Mouse (Mus musculus): ENCODE measurements around the gene Ap2a1. TPM values are rescaled to one million over a fixed set of nuclear protein-coding genes. Genes with fewer than 3 reads are reported as not detected.
A peak's percentile ranks its signal among the peaks of the same experiment; 100 is the strongest.

The Ap2a1 gene
- polyA plus RNA-seq, 1 experiment from 2014 or later = 69.5 TPM

DNA sequence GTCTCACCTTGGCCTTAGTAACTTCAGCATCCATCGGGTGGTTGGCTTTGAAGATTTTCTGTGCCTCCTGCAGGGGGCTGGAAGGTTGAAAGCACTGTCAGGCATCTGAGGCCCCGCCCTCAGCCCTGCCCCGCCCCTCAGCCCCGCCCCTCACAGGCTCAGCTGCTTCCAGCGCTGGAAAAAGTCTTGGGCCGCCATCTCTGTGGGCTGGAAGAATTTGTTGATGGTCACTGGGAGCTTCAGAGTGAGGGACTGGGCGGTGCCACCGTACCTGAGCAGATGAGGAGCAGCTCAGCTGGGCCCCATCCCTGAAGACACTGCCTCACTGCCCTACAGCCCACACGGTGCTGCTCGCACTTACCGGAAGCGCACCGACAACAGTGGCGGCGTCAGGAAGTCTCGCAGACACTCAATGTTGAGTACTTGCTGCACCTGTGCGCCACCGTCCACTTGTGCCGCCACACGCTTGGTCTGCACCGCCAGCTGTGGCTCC, 28.0 kb downstream of the Ap2a1 start:
- H3K9me3 ChIP-seq = no peaks in the 10 kb centered on the region
- H3K27me3 ChIP-seq (ENCODE audit: poor library complexity, severe bottlenecking) = no peaks in the 10 kb centered on the region
- H3K4me3 ChIP-seq = peak overlapping the region; percentile 47
- H3K4me1 ChIP-seq = peaks cover 55% of the 10 kb centered on the region
- DNase-seq (ENCODE audit: extremely low spot score, low spot score) = peak; percentile 77
- peak overlapping the region; percentile 77 for H3K27ac ChIP-seq
- 14% methylated on average over 21 of the region's 21 CpGs for WGBS
- H3K36me3 ChIP-seq (replicated peaks) = peaks cover 88% of the 10 kb centered on the region

DNA sequence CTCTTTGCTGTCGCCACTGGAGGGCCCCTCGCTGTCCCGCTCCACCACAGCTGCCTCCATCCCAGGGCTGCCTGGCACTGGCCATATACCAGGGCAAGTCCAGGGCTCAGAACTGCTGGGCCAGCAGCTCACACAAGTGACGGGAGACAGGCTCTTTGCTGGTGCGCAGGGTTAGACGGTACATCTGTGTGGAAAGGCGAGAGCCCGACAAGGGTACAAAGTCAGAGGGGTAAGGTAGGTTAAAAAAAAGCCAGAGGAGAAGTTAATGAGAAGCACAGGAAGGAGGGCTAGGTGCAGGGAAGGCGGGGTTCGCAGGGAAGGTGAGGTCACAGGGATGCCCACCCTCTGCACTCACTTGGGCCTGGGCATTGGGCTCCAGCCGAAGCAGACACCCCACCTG, 28.7 kb downstream of the Ap2a1 start:
- no peaks in the 10 kb centered on the region for H3K9me3 ChIP-seq
- WGBS = 91% methylated on average over 11 of the region's 11 CpGs
- peaks cover 58% of the 10 kb centered on the region for H3K4me1 ChIP-seq
- H3K27ac ChIP-seq = peak overlapping the region; percentile 77
- no peak for DNase-seq (ENCODE audit: extremely low spot score, low spot score)
- H3K4me3 ChIP-seq = peak overlapping the region; percentile 47; the same call in 1 of the 2 replicates
- no peaks in the 10 kb centered on the region for H3K27me3 ChIP-seq (ENCODE audit: poor library complexity, severe bottlenecking)
- peaks cover 81% of the 10 kb centered on the region for H3K36me3 ChIP-seq (replicated peaks)

DNA sequence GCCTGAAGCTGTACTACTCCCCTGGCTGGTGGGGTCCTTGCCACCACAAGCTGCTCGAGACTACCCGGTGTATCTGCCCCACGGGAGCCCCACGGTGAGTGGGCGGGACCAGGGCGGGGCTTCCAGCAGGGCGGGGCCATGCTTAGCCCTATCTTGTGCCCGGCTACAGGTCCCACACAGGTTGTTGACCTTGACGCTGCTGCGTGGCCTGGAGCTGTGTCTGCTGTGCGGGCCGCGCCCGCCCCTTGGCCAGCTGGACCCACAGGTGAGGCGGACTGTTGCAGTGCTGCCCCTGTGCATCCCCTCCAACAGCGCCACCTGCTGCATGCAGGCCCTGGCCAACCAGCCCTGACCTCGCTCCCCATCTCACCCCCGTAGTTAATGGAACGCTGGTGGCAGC, 30.7 kb downstream of the Ap2a1 start:
- Histone ChIP-seq H3K4me1 (peaks cover 77% of the 10 kb centered on the region), H3K27ac (peak overlapping the region; percentile 54), H3K36me3 (replicated peaks) (peaks cover 61% of the 10 kb centered on the region), H3K9me3 (no peaks in the 10 kb centered on the region), H3K27me3 (ENCODE audit: poor library complexity, severe bottlenecking) (no peaks in the 10 kb centered on the region), H3K4me3 (peak overlapping the region; percentile 25)
- DNase-seq (ENCODE audit: extremely low spot score, low spot score) = no peak
- 32% methylated on average over 19 of the region's 19 CpGs for WGBS

DNA sequence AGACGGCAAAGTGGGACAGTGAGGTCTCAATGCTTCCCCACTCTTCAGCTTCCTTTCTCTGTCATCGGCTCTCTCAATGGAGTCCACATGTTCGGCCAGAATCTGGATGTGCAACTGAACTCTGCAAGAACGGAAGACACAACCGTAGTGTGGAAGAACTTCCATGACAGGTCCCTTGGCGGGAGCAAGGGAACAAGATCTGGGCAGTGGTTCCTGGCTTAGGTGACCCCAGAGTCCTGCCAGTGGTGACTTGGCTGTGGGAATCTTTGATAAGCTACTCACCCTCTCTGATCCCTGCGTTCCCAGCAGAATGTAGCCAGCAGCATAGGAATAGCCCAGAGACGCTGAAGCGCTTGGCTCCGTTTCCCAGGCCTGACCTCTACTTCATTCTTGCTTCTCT, 32.8 kb downstream of the Ap2a1 start:
- 43% methylated on average over 10 of the region's 10 CpGs for WGBS
- H3K27me3 ChIP-seq (ENCODE audit: poor library complexity, severe bottlenecking) = no peaks in the 10 kb centered on the region
- peaks cover 78% of the 10 kb centered on the region for H3K4me1 ChIP-seq
- H3K4me3 ChIP-seq = peak overlapping the region; percentile 74
- peaks cover 40% of the 10 kb centered on the region for H3K36me3 ChIP-seq (replicated peaks)
- H3K27ac ChIP-seq = peak overlapping the region; percentile 98
- H3K9me3 ChIP-seq = no peaks in the 10 kb centered on the region
- peak; percentile 33 for DNase-seq (ENCODE audit: extremely low spot score, low spot score)

DNA sequence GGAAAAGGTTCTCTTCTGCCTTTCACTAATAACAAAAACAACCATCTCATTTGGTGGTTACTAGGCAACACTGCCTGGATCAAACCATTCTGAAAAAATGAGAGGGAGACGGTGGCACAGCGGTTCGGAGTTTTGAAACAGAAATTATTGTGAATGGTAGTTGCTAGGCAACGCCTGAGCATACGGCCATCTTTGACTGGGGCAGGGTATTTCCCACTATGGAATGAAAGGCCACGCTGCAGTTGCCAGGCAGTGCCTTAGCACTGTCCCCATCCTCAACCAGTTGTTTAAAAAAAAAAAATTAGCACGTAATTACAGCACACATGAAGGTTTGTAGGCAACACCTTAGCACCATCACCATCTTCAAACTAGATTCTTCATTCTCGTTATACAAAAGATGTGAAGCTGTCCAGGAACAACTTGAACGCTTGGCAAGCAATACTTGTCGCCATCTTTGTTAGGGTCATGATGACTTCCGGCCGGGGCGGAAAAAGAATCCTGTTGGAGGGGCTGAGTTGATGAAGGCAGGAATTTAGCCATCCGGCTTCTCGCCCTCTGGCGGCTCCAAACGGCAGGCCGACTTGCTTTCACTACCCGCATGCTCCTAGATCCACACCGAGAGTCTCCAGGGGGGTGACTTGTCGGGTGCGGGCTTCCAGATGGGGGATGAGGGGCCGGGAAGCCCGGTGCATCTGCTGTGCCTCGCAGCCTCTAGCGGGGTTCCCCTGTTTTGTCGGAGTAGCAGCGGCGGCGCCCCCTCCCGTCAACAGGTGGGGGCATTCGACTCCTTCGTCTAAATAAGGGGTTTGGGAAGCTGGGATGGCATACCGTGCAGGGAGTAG, 33.5 kb downstream of the Ap2a1 start, which contains the start of gene Fuz:
Gene Fuz (plus strand): TSS at position 487 of the 842 bp plus-strand sequence.
- Histone ChIP-seq H3K27ac (peak within 1 kb of the TSS; percentile 98), H3K4me3 (peak within 1 kb of the TSS; percentile 74), H3K9me3 (no peaks in the 10 kb centered on the region), H3K27me3 (ENCODE audit: poor library complexity, severe bottlenecking) (no peaks in the 10 kb centered on the region), H3K4me1 (peaks cover 78% of the 10 kb centered on the region), H3K36me3 (replicated peaks) (peaks cover 38% of the 10 kb centered on the region)
- DNase-seq (ENCODE audit: extremely low spot score, low spot score) = peak; percentile 94
- under 1% methylated on average over 34 of the region's 34 CpGs for WGBS

DNA sequence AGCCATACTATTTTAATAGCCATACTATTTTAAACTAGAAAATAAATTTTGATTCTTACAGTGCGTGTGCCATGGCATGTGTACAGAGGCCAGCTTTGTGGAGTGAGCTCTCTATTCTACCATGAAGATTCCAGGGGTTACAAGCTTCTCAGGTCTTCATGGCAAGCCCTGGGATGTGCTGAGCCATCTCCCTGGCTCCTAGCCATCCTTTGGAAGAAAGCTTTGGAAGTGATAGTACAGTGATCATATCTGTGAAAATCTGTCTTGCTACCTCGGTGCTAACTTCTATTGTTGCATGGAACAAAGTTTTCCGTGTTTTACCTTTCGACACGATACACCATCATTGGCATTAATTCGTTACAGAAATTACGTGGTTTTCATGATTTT, 34.1 kb downstream of the Ap2a1 start:
- Histone ChIP-seq H3K27ac (peak overlapping the region; percentile 98), H3K9me3 (no peaks in the 10 kb centered on the region), H3K27me3 (ENCODE audit: poor library complexity, severe bottlenecking) (no peaks in the 10 kb centered on the region), H3K4me1 (peaks cover 78% of the 10 kb centered on the region), H3K36me3 (replicated peaks) (peaks cover 38% of the 10 kb centered on the region), H3K4me3 (peak overlapping the region; percentile 74)
- no peak for DNase-seq (ENCODE audit: extremely low spot score, low spot score)
- WGBS = 61% methylated on average over 7 of the region's 7 CpGs

DNA sequence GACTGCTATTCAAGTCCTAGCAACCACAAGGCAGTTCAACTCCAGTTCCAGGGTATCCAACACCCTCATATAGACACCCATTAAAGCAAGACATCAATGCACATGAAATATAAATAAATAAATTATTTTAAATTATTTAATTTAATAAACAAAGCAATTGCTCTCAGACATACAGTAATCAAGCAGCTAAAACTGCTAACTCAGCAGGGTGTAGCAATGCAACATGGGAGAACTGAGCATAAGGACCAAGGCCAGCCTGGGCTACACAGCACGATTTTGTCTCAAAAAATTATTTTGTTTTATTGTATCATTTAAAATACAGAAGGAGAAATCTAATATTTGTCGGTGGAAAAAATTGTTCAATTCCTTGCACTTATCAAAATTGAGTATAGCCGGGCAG, 35.1 kb downstream of the Ap2a1 start:
- 90% methylated on average over 3 of the region's 3 CpGs for WGBS
- H3K4me3 ChIP-seq = no peak overlapping the region
- peaks cover 73% of the 10 kb centered on the region for H3K4me1 ChIP-seq
- H3K9me3 ChIP-seq = no peaks in the 10 kb centered on the region
- H3K27me3 ChIP-seq (ENCODE audit: poor library complexity, severe bottlenecking) = no peaks in the 10 kb centered on the region
- no peak for DNase-seq (ENCODE audit: extremely low spot score, low spot score)
- peak overlapping the region; percentile 98 for H3K27ac ChIP-seq
- peaks cover 36% of the 10 kb centered on the region for H3K36me3 ChIP-seq (replicated peaks)

DNA sequence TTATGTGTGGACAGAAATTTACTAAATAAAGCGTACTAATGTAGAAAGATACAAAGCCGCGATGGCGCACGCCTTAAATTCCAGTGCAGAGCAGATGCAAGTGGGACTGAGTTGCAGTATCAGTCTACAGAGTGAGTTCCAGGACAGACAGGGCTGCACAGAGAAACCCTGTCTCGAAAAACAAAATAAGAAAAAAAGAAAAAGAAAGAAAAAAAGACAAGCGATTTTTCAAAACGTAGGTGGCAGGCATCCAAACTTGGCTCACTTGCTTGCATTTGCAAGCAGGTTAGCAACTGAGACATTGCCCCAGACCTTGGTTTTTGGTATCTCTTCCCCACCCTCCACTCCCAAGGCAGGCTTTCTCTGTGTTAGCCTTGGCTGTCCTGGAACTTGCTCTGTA, 36.1 kb downstream of the Ap2a1 start:
- DNase-seq (ENCODE audit: extremely low spot score, low spot score) = peak; percentile 49
- H3K4me1 ChIP-seq = peaks cover 63% of the 10 kb centered on the region
- H3K27me3 ChIP-seq (ENCODE audit: poor library complexity, severe bottlenecking) = no peaks in the 10 kb centered on the region
- H3K36me3 ChIP-seq (replicated peaks) = peaks cover 37% of the 10 kb centered on the region
- peak overlapping the region; percentile 94 for H3K4me3 ChIP-seq
- no peaks in the 10 kb centered on the region for H3K9me3 ChIP-seq
- H3K27ac ChIP-seq = peak overlapping the region; percentile 98
- WGBS = 26% methylated on average over 8 of the region's 8 CpGs

DNA sequence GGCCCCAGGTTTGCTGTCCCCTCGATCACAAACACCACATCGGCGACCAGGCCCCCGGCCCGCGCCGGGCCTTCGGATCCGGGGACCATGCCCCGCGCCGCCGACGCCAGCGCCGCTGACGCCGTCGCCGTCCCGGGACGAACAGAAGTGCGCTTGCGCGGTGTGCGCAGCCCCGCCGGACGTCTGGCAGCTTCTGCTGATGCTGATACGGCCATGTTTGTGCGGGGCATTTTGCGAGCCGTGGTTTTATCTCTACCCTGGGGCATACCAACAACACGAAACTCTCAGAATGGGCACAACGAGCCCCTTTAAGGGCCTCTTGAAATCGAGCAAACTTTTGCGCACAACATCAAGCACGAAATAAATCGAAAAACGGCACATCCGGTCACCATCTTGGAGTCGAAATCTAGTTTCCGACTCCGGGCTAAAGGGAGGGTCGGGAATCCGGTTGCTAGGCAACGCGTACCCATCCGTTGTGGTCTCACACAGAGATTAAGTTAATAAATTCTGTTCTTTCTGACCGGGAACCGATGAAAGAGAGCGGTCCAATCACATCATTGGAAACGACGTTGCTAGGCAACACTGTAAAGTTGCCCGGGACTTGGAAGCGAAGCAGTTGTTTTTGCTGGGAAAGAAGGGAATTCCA, 36.9 kb downstream of the Ap2a1 start, which contains the start of gene Med25:
Gene Med25 (minus strand): TSS at position 437 of the 646 bp plus-strand sequence.
- Histone ChIP-seq H3K4me1 (peaks cover 57% of the 10 kb centered on the region), H3K27ac (peak within 1 kb of the TSS; percentile 98), H3K9me3 (no peaks in the 10 kb centered on the region), H3K27me3 (ENCODE audit: poor library complexity, severe bottlenecking) (no peaks in the 10 kb centered on the region), H3K36me3 (replicated peaks) (peaks cover 38% of the 10 kb centered on the region), H3K4me3 (peak within 1 kb of the TSS; percentile 94)
- peak; percentile 97 for DNase-seq (ENCODE audit: extremely low spot score, low spot score)
- WGBS = under 1% methylated on average over 56 of the region's 56 CpGs

DNA sequence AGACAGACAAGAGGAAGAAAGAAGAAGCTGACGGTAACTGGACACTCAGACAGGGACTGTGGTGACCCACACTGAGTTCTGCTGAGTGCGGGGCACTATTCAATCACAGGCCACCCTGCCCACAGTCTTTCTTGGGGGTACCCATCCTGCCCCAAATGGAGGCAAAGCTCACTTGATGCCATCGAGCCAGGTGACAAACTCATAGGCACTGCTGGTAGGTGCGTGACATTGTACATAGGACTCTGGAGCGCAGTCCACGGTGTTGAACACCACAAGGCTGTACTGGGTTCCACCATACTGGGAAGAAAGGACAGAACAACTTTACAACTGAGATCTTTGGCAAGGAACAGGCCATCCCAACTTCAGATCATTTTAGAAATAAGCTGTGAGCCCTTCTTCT, 37.7 kb downstream of the Ap2a1 start:
- no peaks in the 10 kb centered on the region for H3K9me3 ChIP-seq
- H3K27ac ChIP-seq = peak overlapping the region; percentile 98
- H3K36me3 ChIP-seq (replicated peaks) = peaks cover 44% of the 10 kb centered on the region
- WGBS = 27% methylated on average over 6 of the region's 6 CpGs
- H3K4me1 ChIP-seq = peaks cover 52% of the 10 kb centered on the region
- H3K27me3 ChIP-seq (ENCODE audit: poor library complexity, severe bottlenecking) = no peaks in the 10 kb centered on the region
- peak overlapping the region; percentile 94 for H3K4me3 ChIP-seq
- no peak for DNase-seq (ENCODE audit: extremely low spot score, low spot score)

DNA sequence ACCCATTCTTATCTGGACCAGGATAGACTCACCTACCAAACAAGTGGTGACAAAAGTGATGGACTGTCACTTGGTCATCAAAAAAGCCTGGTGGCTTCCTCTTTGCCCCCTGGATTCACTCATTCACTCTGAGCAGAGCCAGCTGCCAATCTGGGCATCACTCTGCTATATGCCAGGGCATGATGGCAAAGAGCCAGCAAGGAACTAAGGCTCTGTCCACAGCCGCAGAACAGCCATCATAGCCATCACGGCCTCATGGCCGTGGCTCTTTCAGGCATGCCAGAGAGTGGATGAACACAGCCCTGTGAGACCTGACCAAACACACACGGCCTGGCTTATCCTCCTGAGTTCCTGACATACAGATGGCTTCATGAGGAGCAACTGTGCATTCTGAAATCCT, 38.6 kb downstream of the Ap2a1 start:
- 89% methylated on average over 4 of the region's 4 CpGs for WGBS
- Histone ChIP-seq H3K36me3 (replicated peaks) (peaks cover 53% of the 10 kb centered on the region), H3K4me1 (peaks cover 51% of the 10 kb centered on the region)

DNA sequence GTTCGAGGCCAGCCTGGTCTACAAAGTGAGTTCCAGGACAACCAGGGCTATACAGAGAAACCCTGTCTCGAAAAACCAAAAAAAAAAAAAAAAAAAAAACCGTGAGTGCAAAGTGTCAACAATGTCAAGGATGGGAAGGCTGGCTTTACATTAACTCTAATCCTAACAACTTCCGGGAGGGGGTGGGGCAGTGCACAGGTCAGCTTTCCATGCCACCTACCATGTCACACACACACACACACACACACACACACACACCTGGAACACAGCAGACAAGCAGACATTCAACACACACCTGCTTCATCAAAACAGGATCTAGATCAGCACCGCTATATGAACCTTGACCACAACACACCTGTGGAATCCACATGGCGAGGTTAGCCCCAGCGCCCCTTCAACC, 39.1 kb downstream of the Ap2a1 start:
- Histone ChIP-seq H3K9me3 (no peaks in the 10 kb centered on the region), H3K27me3 (ENCODE audit: poor library complexity, severe bottlenecking) (no peaks in the 10 kb centered on the region), H3K4me3 (peak overlapping the region; percentile 94), H3K4me1 (peaks cover 48% of the 10 kb centered on the region), H3K36me3 (replicated peaks) (peaks cover 58% of the 10 kb centered on the region), H3K27ac (no peak overlapping the region)
- no peak for DNase-seq (ENCODE audit: extremely low spot score, low spot score)
- WGBS = 89% methylated on average over 7 of the region's 7 CpGs

More for the DNA sequence above, 38.6 kb downstream of the Ap2a1 start:
- no peak for DNase-seq (ENCODE audit: extremely low spot score, low spot score)
- Histone ChIP-seq H3K27ac (peak overlapping the region; percentile 98), H3K9me3 (no peaks in the 10 kb centered on the region), H3K27me3 (ENCODE audit: poor library complexity, severe bottlenecking) (no peaks in the 10 kb centered on the region), H3K4me3 (peak overlapping the region; percentile 94)

All from forebrain, embryonic 10.5 days (tissue).